10 mouse cellular contexts compared by ENCODE assay signal in the genomic region with DNA sequence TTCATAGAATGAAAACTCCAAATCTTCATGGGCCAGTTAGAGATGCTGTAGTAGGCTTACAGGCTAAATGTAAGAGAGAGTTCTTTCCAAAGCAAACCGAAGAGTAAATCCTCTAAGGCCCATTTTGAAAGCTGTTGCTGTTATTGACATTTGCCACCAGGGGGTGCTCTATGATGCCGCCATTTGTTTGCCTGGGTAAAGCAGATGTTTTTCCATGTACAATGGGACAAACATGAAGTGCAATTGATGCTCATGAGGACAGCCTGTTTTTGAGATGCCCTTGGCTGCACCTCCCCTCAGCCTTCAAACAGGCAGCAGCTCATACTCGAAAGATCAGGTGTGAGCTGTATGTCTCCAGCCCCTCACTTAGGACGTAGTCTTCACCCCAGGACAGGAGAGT.
A peak's percentile ranks its signal among the peaks of the same experiment; 100 is the strongest.
DNase-seq lines count a peak whose midpoint lies in the region; TF ChIP-seq lines count a peak whose summit lies in the region.
"Had no signal": no experiment of that assay in that cellular context is flagged by ENCODE, and none has a peak within 500 bp of the region (broad histone marks: within the 10 kb centered on the region; RNA-seq: fewer than 3 reads in every experiment).

No protein-coding gene starts in this region.

- H3K4me1 ChIP-seq in heart, embryonic 10.5 days, result peaks cover 7% of the 10 kb centered on the region
- H3K4me1 ChIP-seq in testis, adult 2 months (ENCODE audit: control insufficient read depth, insufficient read depth, low read length), result peaks cover 10% of the 10 kb centered on the region
- H3K4me1 ChIP-seq in olfactory bulb, adult 2 months (ENCODE audit: control insufficient read depth, insufficient read depth, low read length), result peaks cover 36% of the 10 kb centered on the region

- H3K27ac ChIP-seq in heart, embryonic 10.5 days, result no peak overlapping the region
- H3K27ac ChIP-seq in testis, adult 2 months (ENCODE audit: control insufficient read depth, insufficient read depth, low read depth, low read length), result no peak overlapping the region
- no peak overlapping the region for H3K27ac ChIP-seq in olfactory bulb, adult 2 months (ENCODE audit: insufficient read depth, low read depth, low read length)
- H3K27ac ChIP-seq: embryonic facial prominence, embryonic 13.5 days; limb, embryonic 13.5 days had no signal

- peak; percentile 78 for DNase-seq in heart, adult 11 months
- DNase-seq in heart, embryonic 10.5 days (ENCODE audit: low spot score), result no peak
- DNase-seq in testis, postnatal 14 days (ENCODE audit: low spot score), result no peak
- DNase-seq in cerebellum, adult 9-11 months, result peak; percentile 58
- DNase-seq in kidney, postnatal 14 days, result peak; percentile 33
- no peak for DNase-seq in right cerebral cortex, postnatal 36 days (ENCODE audit: low spot score in 2 of 2)

- H3K4me3 ChIP-seq in heart, embryonic 10.5 days, result no peak overlapping the region
- H3K4me3 ChIP-seq in testis, adult 2 months (ENCODE audit: control insufficient read depth, low read depth, low read length), result no peak overlapping the region
- no peak overlapping the region for H3K4me3 ChIP-seq in olfactory bulb, adult 2 months (ENCODE audit: insufficient read depth, low read depth, low read length)
- H3K4me3 ChIP-seq: embryonic facial prominence, embryonic 13.5 days; limb, embryonic 13.5 days had no signal

- H3K36me3 ChIP-seq in heart, embryonic 10.5 days, result no peaks in the 10 kb centered on the region
- no peaks in the 10 kb centered on the region for H3K36me3 ChIP-seq in testis, adult 2 months (ENCODE audit: control insufficient read depth, insufficient read depth, low read length)
- H3K36me3 ChIP-seq: embryonic facial prominence, embryonic 13.5 days; limb, embryonic 13.5 days had no signal

- peaks cover 45% of the 10 kb centered on the region for H3K27me3 ChIP-seq in heart, embryonic 10.5 days (ENCODE audit: insufficient read depth, poor library complexity, severe bottlenecking)
- H3K27me3 ChIP-seq in testis, adult 2 months (ENCODE audit: control insufficient read depth, insufficient read depth, low read length), result no peaks in the 10 kb centered on the region

- no peak for TF ChIP-seq POLR2A in testis, adult 2 months (IDR thresholded peaks at IDR 0.05; ENCODE audit: control insufficient read depth, low read depth, low read length)
- TF ChIP-seq POLR2A in olfactory bulb, adult 2 months (IDR thresholded peaks at IDR 0.05; ENCODE audit: insufficient read depth, low read depth, low read length), result no peak

- WGBS in heart, embryonic 10.5 days, result 41% methylated on average over 4 of the region's 4 CpGs
- WGBS in olfactory bulb, adult 2 months, result 42% methylated on average over 4 of the region's 4 CpGs

- no peaks in the 10 kb centered on the region for H3K9me3 ChIP-seq in heart, embryonic 10.5 days
- H3K9me3 ChIP-seq: embryonic facial prominence, embryonic 13.5 days; limb, embryonic 13.5 days had no signal

- peak; percentile 11; the same call in 1 of the 2 replicates for TF ChIP-seq CTCF in testis, adult 2 months (IDR thresholded peaks at IDR 0.05; ENCODE audit: control insufficient read depth, insufficient read depth, insufficient replicate concordance, low read depth, low read length)
- TF ChIP-seq CTCF in olfactory bulb, adult 2 months (IDR thresholded peaks at IDR 0.05; ENCODE audit: insufficient read depth, low read depth, low read length), result 0 out of 2 replicates have a peak, but pooled peaks have one; percentile 39

Comparison
In these comparisons a context has a peak if more than half of its experiments do, and no peak if none do; other contexts are left out.
1. DNase-seq: peak in heart, adult 11 months (single experiment), cerebellum, adult 9-11 months (single experiment) and kidney, postnatal 14 days (single experiment); none in heart, embryonic 10.5 days (single experiment), testis, postnatal 14 days (single experiment) and right cerebral cortex, postnatal 36 days (0 of 2).